Mouse (Mus musculus) liver, adult 2 months (tissue): Measurements from ENCODE around the gene Zbtb12. TPM values are rescaled to one million over a fixed set of nuclear protein-coding genes. Genes with fewer than 3 reads are reported as not detected.

Experiments
- DNase-seq: peaks from one replicate; pipeline ENCODE4 v3.0.0-alpha.2; 2011; ENCODE audit warnings: low read depth, low spot score; ENCODE audit errors: extremely low read depth
- H3K27ac ChIP-seq: fragments of 200-500 bp; replicated peaks from 2 replicates; pipeline ENCODE4 v1.5.1; 2012; ENCODE audit warnings: low read depth, mild to moderate bottlenecking, control low read depth, inconsistent platforms, low read length; ENCODE audit not compliant: insufficient read depth
- H3K27me3 ChIP-seq: fragments of 200-500 bp; 2 replicates; pipeline ENCODE4 v1.6.1; 2012; ENCODE audit warnings: mild to moderate bottlenecking, moderate library complexity, low read length, inconsistent platforms; ENCODE audit not compliant: control insufficient read depth, insufficient read depth
- H3K36me3 ChIP-seq: fragments of 200-500 bp; 2 replicates; pipeline ENCODE4 v1.6.1; 2012; ENCODE audit warnings: low read length, inconsistent platforms; ENCODE audit not compliant: control insufficient read depth, insufficient read depth
- H3K4me1 ChIP-seq: fragments of 200-500 bp; 2 replicates; pipeline ENCODE4 v1.6.1; 2011; ENCODE audit warnings: low read length; ENCODE audit not compliant: control insufficient read depth, insufficient read depth
- H3K4me3 ChIP-seq: fragments of 200-500 bp; 2 replicates; pipeline ENCODE4 v1.5.1; 2011; ENCODE audit warnings: low read depth, mild to moderate bottlenecking, control low read depth, low read length, moderate library complexity; ENCODE audit not compliant: insufficient read depth
- H3K79me2 ChIP-seq: fragments of 200-500 bp; 2 replicates; pipeline ENCODE4 v1.6.1; 2012; ENCODE audit warnings: inconsistent platforms, mild to moderate bottlenecking, low read length, moderate library complexity; ENCODE audit not compliant: control insufficient read depth, insufficient read depth
- H3K9ac ChIP-seq: fragments of 200-500 bp; 2 replicates; pipeline ENCODE4 v1.6.1; 2012; ENCODE audit warnings: low read depth, mild to moderate bottlenecking, control low read depth, inconsistent platforms, low read length
- CTCF ChIP-seq: fragments of 200-500 bp; IDR thresholded peaks from 2 replicates; pipeline ENCODE4 v1.5.1; 2011; ENCODE audit warnings: low read depth, low read length, control low read depth
- POLR2A ChIP-seq: fragments of 200-500 bp; IDR thresholded peaks from 2 replicates; pipeline ENCODE4 v1.6.1; 2011; ENCODE audit warnings: low read length, control low read depth; ENCODE audit not compliant: insufficient read depth; ENCODE audit errors: extremely low read depth
- WGBS: fragments of 180-500 bp; shearing (Covaris S2); methylation state at CpG from one replicate; pipeline ENCODE4 v1.1.7; 2018; 5-methylcytosine and 5-hydroxymethylcytosine counted together
- polyA plus RNA-seq: library from polyadenylated mRNA; depleted of rRNA; stranded (reverse); fragments of >200 nt; gene quantifications from 2 replicates; pipeline ENCODE4 v1.2.3, GENCODE M21; 2012
- total RNA-seq: library from RNA; depleted of rRNA; stranded (reverse); fragments of >200 nt; gene quantifications from 2 replicates; pipeline ENCODE4 v1.2.3, GENCODE M21; 2014

Gene Zbtb12
- total and polyA plus RNA-seq, 2 experiments, result 1.8 to 4.6 TPM

GRCm38 (mm10) chr17:34934031-34934430 lies 54.7 kb downstream of the Zbtb12 start:
- no peak overlapping the region for H3K27ac ChIP-seq
- no peaks in the 10 kb centered on the region for H3K27me3 ChIP-seq
- H3K4me3 ChIP-seq, result peak overlapping the region; percentile 37
- H3K36me3 ChIP-seq, result no peaks in the 10 kb centered on the region; the same call in 1 of the 2 replicates
- peak overlapping the region; percentile 17 for H3K9ac ChIP-seq
- whole genome bisulfite sequencing, result 20% methylated on average over 24 of the region's 24 CpGs
- TF ChIP-seq POLR2A (no peak), CTCF (no peak)
- peaks cover 16% of the 10 kb centered on the region for H3K4me1 ChIP-seq
- H3K79me2 ChIP-seq, result peaks cover 7% of the 10 kb centered on the region; the same call in 1 of the 2 replicates
- peak; percentile 74 for DNase-seq

GRCm38 (mm10) chr17:34934830-34935229 lies 55.5 kb downstream of the Zbtb12 start:
- no peak for TF ChIP-seq POLR2A
- Histone ChIP-seq H3K36me3 (no peaks in the 10 kb centered on the region; the same call in 1 of the 2 replicates), H3K9ac (no peak overlapping the region), H3K4me1 (peaks cover 16% of the 10 kb centered on the region), H3K4me3 (no peak overlapping the region), H3K27me3 (no peaks in the 10 kb centered on the region), H3K27ac (no peak overlapping the region), H3K79me2 (peaks cover 7% of the 10 kb centered on the region; the same call in 1 of the 2 replicates)
- DNase-seq, result no peak
- 38% methylated on average over 8 of the region's 8 CpGs for WGBS

- no peaks in the 10 kb centered on the region; the same call in 1 of the 2 replicates for H3K36me3 ChIP-seq
- 54% methylated on average over 6 of the region's 6 CpGs for WGBS
- H3K79me2 ChIP-seq, result no peaks in the 10 kb centered on the region
- no peak overlapping the region for H3K4me3 ChIP-seq
- H3K27ac ChIP-seq, result no peak overlapping the region
- H3K9ac ChIP-seq, result no peak overlapping the region
- DNase-seq, result peak; percentile 46
- no peaks in the 10 kb centered on the region for H3K27me3 ChIP-seq
- no peak for TF ChIP-seq POLR2A
- no peak for TF ChIP-seq CTCF
- peaks cover 10% of the 10 kb centered on the region for H3K4me1 ChIP-seq
These were observed 58.8 kb downstream of the Zbtb12 start for GRCm38 (mm10) chr17:34937960-34938505.

- TF ChIP-seq POLR2A (no peak), CTCF (no peak)
- peaks cover 2% of the 10 kb centered on the region for H3K4me1 ChIP-seq
- peak overlapping the region; percentile 53 for H3K4me3 ChIP-seq
- DNase-seq, result no peak
- peak overlapping the region; percentile 24; the same call in 1 of the 2 replicates for H3K9ac ChIP-seq
- no peak overlapping the region for H3K27ac ChIP-seq
- no peaks in the 10 kb centered on the region for H3K79me2 ChIP-seq
- no peaks in the 10 kb centered on the region for H3K27me3 ChIP-seq
- no peaks in the 10 kb centered on the region for H3K36me3 ChIP-seq
- 57% methylated on average over 15 of the region's 15 CpGs for whole genome bisulfite sequencing
These were observed 62.2 kb downstream of the Zbtb12 start for GRCm38 (mm10) chr17:34941344-34942041.

GRCm38 (mm10) chr17:34943128-34943815 lies 64.0 kb downstream of the Zbtb12 start:
- peaks cover 3% of the 10 kb centered on the region; the same call in 1 of the 2 replicates for H3K4me1 ChIP-seq
- DNase-seq, result peak; percentile 79
- no peaks in the 10 kb centered on the region for H3K36me3 ChIP-seq
- H3K4me3 ChIP-seq, result no peak overlapping the region
- H3K9ac ChIP-seq, result no peak overlapping the region
- WGBS, result 73% methylated on average over 4 of the region's 4 CpGs
- no peak overlapping the region for H3K27ac ChIP-seq
- no peak for TF ChIP-seq CTCF
- no peak for TF ChIP-seq POLR2A
- H3K27me3 ChIP-seq, result no peaks in the 10 kb centered on the region
- no peaks in the 10 kb centered on the region for H3K79me2 ChIP-seq
